Mouse (Mus musculus) heart, embryonic 14.5 days (tissue): ENCODE measurements around the gene Lrch1. TPM values are rescaled to one million over a fixed set of nuclear protein-coding genes. Genes with fewer than 3 reads are reported as not detected.
A peak's percentile ranks its signal among the peaks of the same experiment; 100 is the strongest.

ENCODE experiments used
- ATAC-seq: fragments of 200-750 bp; cut with Nextera tagmentation; 2 replicates; pipeline ENCODE4 v1.8.0; 2017; ENCODE audit warnings: low read depth, moderate TSS enrichment; ENCODE audit not compliant: insufficient number of reproducible peaks, insufficient read depth, low FRiP score
- H3K27ac ChIP-seq, 2 experiments: fragments of 200-500 bp in 1 of 2; fragments of 300-500 bp in 1 of 2; sonication (generic) in 1 of 2; replicated peaks in 1 of 2; 2 replicates each; pipeline ENCODE4 v1.5.1; 2012 to 2014; ENCODE audit warnings: low read depth in 2 of 2, low read length in 2 of 2, control low read depth in 1 of 2, mild to moderate bottlenecking in 1 of 2, mixed read lengths in 1 of 2; ENCODE audit not compliant: control insufficient read depth in 1 of 2, insufficient read depth in 1 of 2
- H3K27me3 ChIP-seq: fragments of 300-500 bp; sonication (generic); 2 replicates; pipeline ENCODE4 v1.6.1; 2014; ENCODE audit warnings: mild to moderate bottlenecking, low read length, control low read depth; ENCODE audit not compliant: control insufficient read depth, insufficient read depth
- H3K36me3 ChIP-seq: fragments of 300-500 bp; sonication (generic); 2 replicates; pipeline ENCODE4 v1.6.1; 2014; ENCODE audit warnings: mild to moderate bottlenecking, control low read depth, low read length, mixed read lengths; ENCODE audit not compliant: control insufficient read depth, insufficient read depth
- H3K4me1 ChIP-seq, 2 experiments: fragments of 200-500 bp in 1 of 2; fragments of 300-500 bp in 1 of 2; sonication (generic) in 1 of 2; 2 replicates each; pipeline ENCODE4 v1.6.1; 2012 to 2014; ENCODE audit warnings: low read length in 2 of 2, control low read depth in 1 of 2, mixed read lengths in 1 of 2; ENCODE audit not compliant: control insufficient read depth in 2 of 2, insufficient read depth in 2 of 2
- H3K4me2 ChIP-seq: fragments of 300-500 bp; sonication (generic); 2 replicates; pipeline ENCODE4 v1.6.1; 2014; ENCODE audit warnings: mild to moderate bottlenecking, low read length
- H3K4me3 ChIP-seq, 2 experiments: fragments of 200-500 bp in 1 of 2; fragments of 300-500 bp in 1 of 2; sonication (generic) in 1 of 2; 2 replicates each; pipeline ENCODE4 v1.5.1; 2012 to 2014; ENCODE audit warnings: low read length in 2 of 2, mild to moderate bottlenecking in 2 of 2, control low read depth in 1 of 2, low read depth in 1 of 2, moderate library complexity in 1 of 2; ENCODE audit not compliant: control insufficient read depth in 1 of 2, insufficient read depth in 1 of 2
- H3K9ac ChIP-seq: fragments of 300-500 bp; sonication (generic); 2 replicates; pipeline ENCODE4 v1.6.1; 2014; ENCODE audit warnings: mild to moderate bottlenecking, low read length
- H3K9me3 ChIP-seq: fragments of 300-500 bp; sonication (generic); 2 replicates; pipeline ENCODE4 v1.6.1; 2016; ENCODE audit warnings: low read length, control low read depth; ENCODE audit not compliant: control insufficient read depth
- WGBS: fragments of 180-500 bp; shearing (Covaris S2); extraction: QIAGEN DNeasy Blood & Tissue Kit; methylation state at CpG from one replicate; pipeline ENCODE4 v1.1.7; 2014; 5-methylcytosine and 5-hydroxymethylcytosine counted together
- polyA plus RNA-seq: library from polyadenylated mRNA; unstranded; fragments of >200 nt; fragmentation: Nextera tagmentation; extraction: Ambion mirVana; gene quantifications from 2 replicates; pipeline ENCODE4 v1.2.1, GENCODE M21; 2014

Lrch1 gene
- polyA plus RNA-seq, 1 experiment from 2014 or later: 11.4 TPM

DNA sequence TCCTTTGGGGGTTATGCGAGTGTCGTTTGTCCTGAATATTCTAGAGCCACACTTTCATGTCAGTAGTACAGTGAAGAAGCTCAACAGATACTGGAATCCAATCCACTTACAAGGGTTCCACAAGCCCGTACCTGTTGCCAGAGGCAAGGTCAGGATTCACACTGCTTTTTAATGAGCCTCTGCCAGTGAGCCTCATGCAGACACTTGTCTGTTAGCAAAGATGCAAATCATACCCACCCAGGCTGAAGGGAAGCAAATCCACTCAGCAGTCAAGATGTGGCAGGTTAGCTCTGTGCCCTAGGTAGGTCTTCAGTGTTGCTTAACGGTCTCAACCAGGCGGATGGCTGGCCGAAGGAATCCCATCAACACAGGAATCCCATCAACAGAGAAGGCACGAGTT lies 62.8 kb downstream of the Lrch1 start:
- Histone ChIP-seq H3K4me3 (no peak overlapping the region), H3K9ac (no peak overlapping the region), H3K27me3 (no peaks in the 10 kb centered on the region), H3K4me1 (peaks cover 25 to 44% of the 10 kb centered on the region in 2 experiments), H3K36me3 (no peaks in the 10 kb centered on the region), H3K4me2 (0 out of 2 replicates have a peak overlapping the region, but pooled peaks have one; percentile 24), H3K27ac (peak overlapping the region in 1 of 2 experiments; percentile 55; a peak in 2 of 4 replicates), H3K9me3 (no peaks in the 10 kb centered on the region)
- no peak for ATAC-seq
- WGBS: 64% methylated on average over 7 of the region's 7 CpGs

DNA sequence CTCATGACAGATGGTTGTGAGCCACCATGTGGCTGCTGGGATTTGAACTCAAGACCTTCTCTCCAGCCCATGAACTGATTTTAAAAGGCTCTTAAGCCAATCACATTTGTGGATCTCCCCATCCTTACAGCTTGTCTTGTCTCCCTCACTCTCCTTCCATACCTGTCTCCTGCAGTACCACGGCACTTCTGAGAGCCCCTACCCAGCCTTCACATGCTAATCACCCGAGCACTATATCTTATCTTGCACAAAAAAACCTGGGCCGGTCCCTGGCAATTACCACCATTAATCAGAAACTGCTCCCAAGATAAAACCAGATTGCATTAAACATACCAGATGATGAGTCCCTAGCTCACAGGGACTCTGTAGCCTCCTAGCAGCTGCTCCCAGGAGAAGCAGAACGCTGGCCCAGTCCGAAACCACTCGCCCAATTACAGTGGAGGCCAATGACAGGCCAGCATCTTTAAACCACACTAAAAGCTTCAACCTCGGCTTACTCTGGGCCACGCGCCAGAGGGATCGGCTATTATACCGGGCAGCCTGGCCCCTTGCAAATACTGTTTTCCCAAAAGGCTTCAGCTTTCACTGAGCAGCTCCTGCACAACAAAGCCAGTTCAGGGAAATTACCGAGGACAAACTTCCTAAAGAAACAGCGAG lies 63.5 kb downstream of the Lrch1 start:
- Histone ChIP-seq H3K9me3 (no peaks in the 10 kb centered on the region), H3K36me3 (no peaks in the 10 kb centered on the region), H3K4me2 (peak overlapping the region; percentile 24), H3K4me3 (no peak overlapping the region), H3K27ac (peak overlapping the region; percentile 2 to 55; a peak in 3 of 4 replicates), H3K4me1 (peaks cover 25 to 44% of the 10 kb centered on the region in 2 experiments), H3K27me3 (no peaks in the 10 kb centered on the region), H3K9ac (0 out of 2 replicates have a peak overlapping the region, but pooled peaks have one; percentile 45)
- 14% methylated on average over 13 of the region's 13 CpGs for WGBS
- 0 out of 2 replicates have a peak, but pooled peaks have one; percentile 58 for ATAC-seq

DNA sequence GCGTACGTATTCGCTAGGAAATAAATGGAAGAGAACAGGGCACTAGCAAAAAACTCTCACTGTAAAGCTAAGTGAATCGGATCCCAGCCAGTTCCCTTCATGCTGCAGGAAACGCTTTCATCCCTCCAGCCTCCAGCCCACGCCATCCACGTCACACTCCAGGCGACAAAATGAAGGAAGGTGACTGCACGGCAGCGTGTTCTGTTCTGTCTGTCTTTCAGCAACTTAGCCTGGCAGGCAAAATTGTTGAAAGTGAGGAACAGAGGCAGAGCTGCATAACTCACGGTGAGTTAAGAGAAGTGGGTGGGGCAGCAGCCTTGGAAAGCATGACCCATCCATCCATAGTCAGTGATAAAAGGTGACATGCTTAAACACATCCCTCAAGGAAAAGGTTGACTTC lies 64.5 kb downstream of the Lrch1 start:
- Histone ChIP-seq H3K4me1 (peaks cover 25 to 44% of the 10 kb centered on the region in 2 experiments), H3K4me2 (peak overlapping the region; percentile 38), H3K9ac (no peak overlapping the region; the same call in 1 of the 2 replicates), H3K4me3 (no peak overlapping the region), H3K27me3 (no peaks in the 10 kb centered on the region), H3K36me3 (no peaks in the 10 kb centered on the region), H3K9me3 (no peaks in the 10 kb centered on the region), H3K27ac (peak overlapping the region in 1 of 2 experiments; percentile 38; a peak in 1 of 4 replicates)
- WGBS: 39% methylated on average over 11 of the region's 11 CpGs
- ATAC-seq: 0 out of 2 replicates have a peak, but pooled peaks have one; percentile 4

DNA sequence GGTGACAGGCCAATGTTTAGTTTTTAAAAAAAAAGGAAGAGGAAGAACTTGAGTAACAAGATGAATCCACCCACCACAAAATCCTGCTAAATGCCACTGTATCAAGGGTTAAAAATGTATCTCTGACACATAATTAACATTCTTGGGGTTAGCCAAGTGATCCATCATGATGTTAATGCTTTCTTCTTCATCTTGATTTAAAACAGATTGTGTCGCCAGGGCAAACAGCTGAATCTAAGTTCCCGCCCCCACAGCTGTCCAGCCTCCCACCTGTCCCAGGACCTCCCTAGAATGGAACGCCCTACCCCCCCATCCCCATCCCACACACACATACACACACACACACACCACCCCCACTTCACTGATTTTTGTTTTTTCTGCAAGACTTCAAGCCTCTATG lies 64.9 kb downstream of the Lrch1 start:
- H3K27ac ChIP-seq: peak overlapping the region in 1 of 2 experiments; percentile 38; a peak in 1 of 4 replicates
- peak overlapping the region; percentile 38 for H3K4me2 ChIP-seq
- H3K4me1 ChIP-seq: peaks cover 28 to 47% of the 10 kb centered on the region in 2 experiments

DNA sequence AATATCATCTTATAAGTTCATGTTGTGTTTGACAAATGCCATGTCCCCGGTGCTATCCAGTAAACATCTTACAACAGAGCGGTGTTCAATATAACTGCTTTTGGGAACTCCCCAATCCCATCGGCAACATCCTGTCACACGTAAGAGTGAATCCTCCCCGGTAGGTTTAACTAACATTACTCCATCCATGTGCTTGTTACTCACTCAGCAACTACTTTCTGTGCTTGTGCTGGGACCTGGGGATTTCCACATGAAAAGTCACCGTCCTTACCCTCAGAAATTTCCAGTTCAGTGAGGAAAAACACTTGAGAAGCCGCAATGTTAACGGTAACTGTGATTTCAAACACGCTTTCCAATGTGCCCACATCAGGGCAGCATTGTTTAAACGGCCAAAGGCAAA lies 66.8 kb downstream of the Lrch1 start:
- Histone ChIP-seq H3K4me1 (peaks cover 30 to 55% of the 10 kb centered on the region in 2 experiments), H3K36me3 (no peaks in the 10 kb centered on the region), H3K4me3 (no peak overlapping the region), H3K27me3 (no peaks in the 10 kb centered on the region), H3K9me3 (no peaks in the 10 kb centered on the region), H3K9ac (no peak overlapping the region), H3K4me2 (no peak overlapping the region), H3K27ac (no peak overlapping the region)
- no peak for ATAC-seq
- WGBS: 90% methylated on average over 10 of the region's 10 CpGs

More for the DNA sequence above, 64.9 kb downstream of the Lrch1 start:
- Histone ChIP-seq H3K4me3 (no peak overlapping the region), H3K36me3 (no peaks in the 10 kb centered on the region), H3K9ac (no peak overlapping the region), H3K9me3 (no peaks in the 10 kb centered on the region), H3K27me3 (no peaks in the 10 kb centered on the region)
- 65% methylated on average over 3 of the region's 3 CpGs for WGBS
- no peak for ATAC-seq

DNA sequence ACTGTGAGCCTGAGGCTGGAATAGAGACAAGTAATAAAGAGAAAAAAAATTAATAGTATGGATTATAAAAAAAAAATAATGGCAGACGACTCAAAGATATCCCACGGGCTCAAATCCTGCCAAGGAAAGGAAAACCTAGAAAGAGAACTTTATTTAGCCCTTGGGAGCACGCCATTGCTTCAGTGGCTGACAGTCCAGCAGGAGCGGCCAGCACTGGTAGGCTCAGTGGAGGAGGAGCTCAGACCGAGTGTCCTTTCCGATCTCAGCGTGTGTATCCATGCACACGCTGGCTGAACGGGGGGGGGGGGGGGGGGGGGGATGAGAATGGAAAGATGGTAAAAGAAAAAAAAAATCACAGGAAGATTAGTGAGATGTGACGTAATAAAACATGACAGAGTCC lies 68.2 kb downstream of the Lrch1 start:
- WGBS: 73% methylated on average over 10 of the region's 10 CpGs
- Histone ChIP-seq H3K27ac (no peak overlapping the region), H3K9me3 (no peaks in the 10 kb centered on the region)

DNA sequence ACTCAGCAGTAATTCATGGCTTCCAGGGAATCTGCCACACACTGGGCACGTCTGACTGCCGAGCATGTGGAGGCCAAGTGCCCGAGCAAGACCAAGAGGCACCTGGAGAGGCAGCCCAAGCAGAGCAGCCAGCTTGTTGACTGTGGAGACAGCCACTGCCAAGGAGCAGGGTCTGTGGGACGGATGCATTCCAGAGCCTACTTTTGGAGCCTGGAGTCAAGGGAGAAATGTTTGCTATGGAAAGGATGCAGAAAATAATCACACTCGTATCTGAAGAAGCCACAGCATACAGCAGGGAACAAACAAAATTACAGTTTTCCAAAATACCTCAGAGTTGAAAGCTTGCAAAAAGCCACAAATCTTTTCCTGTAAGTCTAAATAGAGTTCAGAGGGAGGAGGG lies 70.4 kb downstream of the Lrch1 start:
- ATAC-seq: no peak

More for the DNA sequence above, 68.2 kb downstream of the Lrch1 start:
- Histone ChIP-seq H3K4me3 (no peak overlapping the region), H3K4me1 (peaks cover 24 to 41% of the 10 kb centered on the region in 2 experiments), H3K4me2 (no peak overlapping the region), H3K9ac (no peak overlapping the region), H3K27me3 (no peaks in the 10 kb centered on the region), H3K36me3 (no peaks in the 10 kb centered on the region)
- ATAC-seq: no peak

More for the DNA sequence above, 70.4 kb downstream of the Lrch1 start:
- Histone ChIP-seq H3K9ac (no peak overlapping the region; the same call in 1 of the 2 replicates), H3K4me2 (no peak overlapping the region), H3K27me3 (no peaks in the 10 kb centered on the region), H3K4me1 (peaks cover 7 to 19% of the 10 kb centered on the region in 2 experiments), H3K36me3 (no peaks in the 10 kb centered on the region), H3K4me3 (no peak overlapping the region), H3K27ac (peak overlapping the region; percentile 30 to 60; a peak in 3 of 4 replicates), H3K9me3 (no peaks in the 10 kb centered on the region)
- 35% methylated on average over 5 of the region's 5 CpGs for WGBS
